Comparison of ENCODE assay signal across 9 mouse cellular contexts in the genomic region with DNA sequence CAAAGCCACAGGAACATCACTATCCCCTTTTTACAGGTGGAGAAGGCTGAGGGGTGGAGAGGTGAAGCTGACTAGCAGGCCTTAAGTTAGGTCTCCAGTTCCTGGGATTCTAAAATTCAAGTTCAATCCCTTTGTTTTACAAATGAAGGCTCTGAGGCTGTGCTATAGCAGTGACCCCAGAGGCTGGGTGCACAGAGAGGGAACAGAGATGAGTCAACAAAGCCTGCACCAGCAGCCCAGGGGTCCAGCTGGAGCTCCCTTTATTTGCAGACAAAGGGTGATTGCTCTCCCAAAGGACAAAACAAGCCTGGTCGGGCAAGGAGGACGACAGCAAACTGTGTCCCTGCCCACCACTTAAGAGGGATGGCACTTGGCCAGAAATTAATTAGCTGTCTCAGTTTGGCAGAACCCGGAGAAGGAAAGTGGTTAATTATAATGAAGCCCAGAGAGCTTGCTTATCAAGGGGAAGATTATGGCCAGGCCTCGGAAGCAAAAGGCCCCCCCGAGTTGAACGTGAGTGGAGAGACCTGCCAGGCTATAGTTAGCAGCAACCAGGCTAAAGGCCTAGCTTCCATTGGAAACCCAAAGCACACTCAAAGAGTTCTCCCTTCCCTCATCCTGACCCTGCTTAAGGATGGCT. TPM values are rescaled to one million over a fixed set of nuclear protein-coding genes. Genes with fewer than 3 reads are reported as not detected.
DNase-seq lines count a peak whose midpoint lies in the region; ATAC-seq and TF ChIP-seq lines count a peak whose summit lies in the region.
"Had no signal": no experiment of that assay in that cellular context is flagged by ENCODE, and none has a peak within 500 bp of the region (broad histone marks: within the 10 kb centered on the region; RNA-seq: fewer than 3 reads in every experiment).

No protein-coding gene starts in this region.

- H3K4me1 ChIP-seq in olfactory bulb, adult 2 months (ENCODE audit: control insufficient read depth, insufficient read depth, low read length): peaks cover 39% of the 10 kb centered on the region
- no peaks in the 10 kb centered on the region for H3K4me1 ChIP-seq in lung, adult 2 months (ENCODE audit: control insufficient read depth, insufficient read depth, low read length)

- intact Hi-C loops in left cerebral cortex, postnatal 4 days (cut with DNase I): no loop called here

- no peak overlapping the region for H3K4me3 ChIP-seq in olfactory bulb, adult 2 months (ENCODE audit: insufficient read depth, low read depth, low read length)
- no peak overlapping the region for H3K4me3 ChIP-seq in lung, adult 2 months (replicated peaks; ENCODE audit: extremely low read depth, low read depth, low read length)

- no peak for ATAC-seq in megakaryocyte, adult 5-6 weeks (ENCODE audit: poor library complexity, severe bottlenecking)

- TF ChIP-seq POLR2A in olfactory bulb, adult 2 months (IDR thresholded peaks at IDR 0.05; ENCODE audit: insufficient read depth, low read depth, low read length): no peak
- TF ChIP-seq POLR2A in lung, adult 2 months (IDR thresholded peaks at IDR 0.05; ENCODE audit: borderline replicate concordance, extremely low read depth, low read depth, low read length): no peak

- WGBS in olfactory bulb, adult 2 months: 17% methylated on average over 6 of the region's 6 CpGs
- 29% methylated on average over 6 of the region's 6 CpGs for WGBS in lung, adult 2 months

- TF ChIP-seq CTCF in olfactory bulb, adult 2 months (IDR thresholded peaks at IDR 0.05; ENCODE audit: insufficient read depth, low read depth, low read length): no peak
- TF ChIP-seq CTCF in lung, adult 2 months (IDR thresholded peaks at IDR 0.05; ENCODE audit: insufficient read depth, low read length): no peak

- DNase-seq in left cerebral cortex, postnatal 4 days: peak; percentile 17
- DNase-seq in left cerebral cortex, adult 18-20 months (ENCODE audit: low spot score in 2 of 2): no peak
- peak; percentile 42 for DNase-seq in heart, adult 8-10 months (ENCODE audit: low spot score)
- DNase-seq in layer of hippocampus, postnatal 10 days (ENCODE audit: low spot score in 2 of 2): peak; percentile 47 to 48
- DNase-seq in gastrocnemius, adult 8-10 months (ENCODE audit: low spot score in 2 of 2): no peak
- no peak for DNase-seq in lung, adult 2 months
- DNase-seq: gastrocnemius, postnatal 14 days had no signal

- 0 out of 2 replicates have a peak overlapping the region, but pooled peaks have one; percentile 47 for H3K27ac ChIP-seq in olfactory bulb, adult 2 months (ENCODE audit: insufficient read depth, low read depth, low read length)

RNA-seq across cellular contexts. Expression of a gene that starts 15.2 kb away (rescaled TPM):
- total RNA-seq in left cerebral cortex, postnatal 4 days (2021): 1 to 10 TPM; 3.7 to 4.6 TPM
- 10 to 100 TPM; 21.6 TPM for total RNA-seq in left cerebral cortex, adult 18-20 months (2021)
- total RNA-seq in heart, adult 8-10 months (2022): under 1 TPM; 0.09 to 0.28 (median 0.21) TPM
- 1 to 10 TPM; 5.3 to 5.4 TPM for total RNA-seq in layer of hippocampus, postnatal 10 days (2021)
- polyA plus RNA-seq in olfactory bulb, adult 2 months (2012; ENCODE audit: insufficient read depth, insufficient read length, low replicate concordance, missing spikeins): not detected in 2 replicates
- under 1 TPM in 1 of 4 experiments, not detected in 3; 0.07 TPM for total RNA-seq in gastrocnemius, adult 8-10 months (2022)
- polyA plus RNA-seq in lung, adult 2 months (2012; rRNA removed): 0.11 TPM in 2 replicates
- total RNA-seq in megakaryocyte, adult 5-6 weeks (2015): not detected in 2 replicates
- not detected in 2 replicates for total RNA-seq in megakaryocyte, adult 5-6 weeks (2017)

RNA-seq across cellular contexts. Expression of a gene that starts 54.0 kb away (rescaled TPM):
- total RNA-seq in left cerebral cortex, postnatal 4 days (2021): 10 to 100 TPM; 70.2 to 77.8 TPM
- total RNA-seq in left cerebral cortex, adult 18-20 months (2021): 10 to 100 TPM; 39.0 TPM
- total RNA-seq in heart, adult 8-10 months (2022): 100 to 1,000 TPM; 117 to 139 (median 131) TPM
- 10 to 100 TPM; 30.2 to 33.7 TPM for total RNA-seq in layer of hippocampus, postnatal 10 days (2021)
- 382 TPM in 1 of 2 replicates, not detected in the other for polyA plus RNA-seq in olfactory bulb, adult 2 months (2012; ENCODE audit: insufficient read depth, insufficient read length, low replicate concordance, missing spikeins)
- total RNA-seq in gastrocnemius, adult 8-10 months (2022): 100 to 1,000 TPM; 114 to 129 (median 121) TPM
- polyA plus RNA-seq in lung, adult 2 months (2012; rRNA removed): 38.3 and 45.3 TPM in 2 replicates
- total RNA-seq in megakaryocyte, adult 5-6 weeks (2015): 42.5 and 51.8 TPM in 2 replicates
- total RNA-seq in megakaryocyte, adult 5-6 weeks (2017): 61.1 and 62.3 TPM in 2 replicates

RNA-seq across cellular contexts. Expression of a gene that starts 54.6 kb away (rescaled TPM):
- total RNA-seq in left cerebral cortex, postnatal 4 days (2021): not detected
- total RNA-seq in left cerebral cortex, adult 18-20 months (2021): not detected
- under 1 TPM in 3 of 4 experiments, not detected in 1; 0.12 to 0.29 (median 0.13) TPM for total RNA-seq in heart, adult 8-10 months (2022)
- total RNA-seq in layer of hippocampus, postnatal 10 days (2021): not detected
- not detected in 2 replicates for polyA plus RNA-seq in olfactory bulb, adult 2 months (2012; ENCODE audit: insufficient read depth, insufficient read length, low replicate concordance, missing spikeins)
- total RNA-seq in gastrocnemius, adult 8-10 months (2022): under 1 TPM in 3 of 4 experiments, not detected in 1; 0.10 to 0.22 (median 0.11) TPM
- 0.07 and 0.25 TPM in 2 replicates for polyA plus RNA-seq in lung, adult 2 months (2012; rRNA removed)
- total RNA-seq in megakaryocyte, adult 5-6 weeks (2015): 0.16 TPM in 1 of 2 replicates, not detected in the other
- 0.33 and 0.37 TPM in 2 replicates for total RNA-seq in megakaryocyte, adult 5-6 weeks (2017)

Comparison
In these comparisons a context has a peak if more than half of its experiments do, and no peak if none do; other contexts are left out.
1. DNase-seq: peak in left cerebral cortex, postnatal 4 days (single experiment), heart, adult 8-10 months (single experiment) and layer of hippocampus, postnatal 10 days (2 of 2); none in left cerebral cortex, adult 18-20 months (0 of 2), gastrocnemius, adult 8-10 months (0 of 2) and lung, adult 2 months (single experiment).